Mouse (Mus musculus) hindlimb bud, embryonic 11.5 days (tissue): ENCODE data around the gene Rnf40.

Source experiments
- DNase-seq: peaks from one replicate; pipeline ENCODE4 v3.0.0-alpha.2; 2012; ENCODE audit warnings: low read depth, low spot score; ENCODE audit errors: extremely low spot score

The Rnf40 gene

DNA sequence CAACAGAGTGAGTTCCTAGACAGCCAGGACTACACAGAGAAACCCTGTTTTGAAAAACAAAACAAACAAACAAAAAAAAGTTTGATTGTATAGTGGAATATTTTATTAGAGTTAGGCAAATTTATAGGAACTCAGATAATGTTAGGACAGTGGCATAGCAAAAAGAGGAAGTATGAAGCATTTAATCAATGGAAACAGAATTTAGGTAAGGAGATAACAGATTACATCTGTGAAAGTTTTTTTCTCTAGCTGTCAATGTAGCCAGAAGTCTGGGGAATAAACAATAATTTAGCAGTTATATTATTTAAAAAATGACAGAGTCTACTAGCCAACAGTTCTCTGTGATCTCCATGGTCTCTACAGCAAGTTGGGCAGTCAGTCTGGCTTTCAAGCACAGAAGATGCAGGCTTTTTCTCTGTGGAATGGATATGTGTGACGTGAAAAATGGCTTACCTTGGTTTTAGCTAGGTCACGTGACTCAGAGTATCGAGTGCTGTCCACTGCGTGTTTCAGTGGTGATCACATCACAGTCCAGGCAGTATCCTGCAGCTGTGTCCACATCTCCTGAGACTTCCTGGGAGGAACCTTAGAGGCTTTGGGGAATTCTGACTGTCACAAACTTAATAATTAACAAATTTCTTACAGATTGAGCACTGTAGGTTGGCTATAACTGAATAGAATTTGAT lies 60.1 kb downstream of the Rnf40 start:
- DNase-seq: no peak

DNA sequence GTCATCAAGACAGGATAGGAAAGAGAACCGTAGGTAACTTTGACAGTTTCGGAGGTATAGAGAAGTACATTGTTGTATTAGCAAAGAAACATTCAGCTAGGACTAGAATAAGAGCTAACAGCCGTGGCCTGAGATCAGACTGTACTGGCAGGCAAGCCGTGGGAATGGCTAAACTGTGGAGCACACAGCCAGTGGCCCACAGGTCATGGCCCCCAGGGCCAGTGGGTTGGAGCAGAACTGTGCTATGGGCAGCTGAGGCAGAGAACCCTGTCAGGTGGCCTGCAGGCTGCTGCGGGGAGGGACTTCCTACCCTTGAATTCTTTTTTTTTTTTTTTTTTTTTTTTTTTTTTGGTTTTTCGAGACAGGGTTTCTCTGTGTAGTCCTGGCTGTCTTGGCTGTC lies 60.6 kb downstream of the Rnf40 start:
- DNase-seq: no peak

GRCm38 (mm10) chr7:127651624-127652023 lies 63.1 kb downstream of the Rnf40 start:
- no peak for DNase-seq

GRCm38 (mm10) chr7:127652050-127652449 lies 63.5 kb downstream of the Rnf40 start:
- DNase-seq: no peak

DNA sequence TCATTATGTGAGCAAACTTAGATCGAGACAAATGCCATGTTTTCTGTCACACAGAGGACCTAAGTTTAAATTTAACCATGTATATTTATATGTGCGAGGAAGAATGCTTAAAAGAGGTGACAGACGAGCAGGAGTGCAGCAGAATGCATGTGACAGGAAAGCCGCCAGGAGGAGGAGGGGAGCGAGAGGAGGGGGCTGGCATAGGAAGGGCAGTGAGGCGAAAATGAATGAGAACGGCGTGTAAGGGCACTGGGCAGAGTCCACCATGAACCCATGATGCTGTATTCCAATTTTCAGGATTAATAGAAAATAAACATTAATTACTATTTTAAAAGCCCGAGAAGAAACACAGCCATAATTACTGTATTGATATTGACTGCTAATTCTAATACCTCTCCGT lies 65.8 kb downstream of the Rnf40 start:
- no peak for DNase-seq
